Mouse (Mus musculus): Measurements from ENCODE around the gene Socs1.

Socs1 gene

GRCm38 (mm10) chr16:10785371-10786231 is at the start of gene Socs1:
TSS of gene Socs1 (minus strand) at chr16:10785536.
- TF ChIP-seq NANOG (IDR thresholded peaks at IDR 0.05; ENCODE audit: borderline replicate concordance, low read length) = no peak
- TF ChIP-seq POU5F1 (IDR thresholded peaks at IDR 0.05; ENCODE audit: borderline replicate concordance, low read length) = no peak
- TF ChIP-seq CTCF (conservative IDR thresholded peaks at IDR 0.05; ENCODE audit: low read length) = no peak
- Histone ChIP-seq H3K4me1 (replicated peaks; ENCODE audit: low read depth, low read length) (peaks cover 60% of the 10 kb centered on the region), H3K9me3 (ENCODE audit: low read length) (no peaks in the 10 kb centered on the region), H3K36me3 (ENCODE audit: insufficient read depth, low read length) (peaks cover 3% of the 10 kb centered on the region; the same call in 1 of the 2 replicates), H3K4me3 (replicated peaks; ENCODE audit: low read length) (peak within 1 kb of the TSS; percentile 86), H3K27me3 (ENCODE audit: insufficient read depth, low read length) (peaks cover 60% of the 10 kb centered on the region)

GRCm38 (mm10) chr16:10834542-10834910 is 49.2 kb upstream of the Socs1 start:
- H3K27me3 ChIP-seq (ENCODE audit: insufficient read depth, low read length) = 0 out of 2 replicates have a peak, but pooled peaks cover 2% of the 10 kb centered on the region
- H3K9me3 ChIP-seq (ENCODE audit: low read length) = no peaks in the 10 kb centered on the region
- H3K4me3 ChIP-seq (replicated peaks; ENCODE audit: low read length) = peak overlapping the region; percentile 88
- H3K4me1 ChIP-seq (replicated peaks; ENCODE audit: low read depth, low read length) = peaks cover 47% of the 10 kb centered on the region
- TF ChIP-seq CTCF (conservative IDR thresholded peaks at IDR 0.05; ENCODE audit: low read length) = no peak
- no peak for TF ChIP-seq NANOG (IDR thresholded peaks at IDR 0.05; ENCODE audit: borderline replicate concordance, low read length)
- no peak for TF ChIP-seq POU5F1 (IDR thresholded peaks at IDR 0.05; ENCODE audit: borderline replicate concordance, low read length)
- peaks cover 24% of the 10 kb centered on the region for H3K36me3 ChIP-seq (ENCODE audit: insufficient read depth, low read length)

- peaks cover 2% of the 10 kb centered on the region for H3K9me3 ChIP-seq (ENCODE audit: low read length)
- no peaks in the 10 kb centered on the region for H3K36me3 ChIP-seq (ENCODE audit: insufficient read depth, low read length)
Observed at GRCm38 (mm10) chr16:10828461-10828805, 43.1 kb upstream of the Socs1 start.

GRCm38 (mm10) chr16:10827766-10828460 is 42.6 kb upstream of the Socs1 start:
- peaks cover 11% of the 10 kb centered on the region; the same call in 1 of the 2 replicates for H3K27me3 ChIP-seq (ENCODE audit: insufficient read depth, low read length)
- peaks cover 5% of the 10 kb centered on the region for H3K9me3 ChIP-seq (ENCODE audit: low read length)
- no peaks in the 10 kb centered on the region for H3K36me3 ChIP-seq (ENCODE audit: insufficient read depth, low read length)
- H3K4me1 ChIP-seq (replicated peaks; ENCODE audit: low read depth, low read length) = peaks cover 8% of the 10 kb centered on the region
- no peak for TF ChIP-seq CTCF (conservative IDR thresholded peaks at IDR 0.05; ENCODE audit: low read length)
- no peak overlapping the region for H3K4me3 ChIP-seq (replicated peaks; ENCODE audit: low read length)

More at GRCm38 (mm10) chr16:10828461-10828805, 43.1 kb upstream of the Socs1 start:
- H3K4me3 ChIP-seq (replicated peaks; ENCODE audit: low read length) = no peak overlapping the region
- H3K27me3 ChIP-seq (ENCODE audit: insufficient read depth, low read length) = peaks cover 11% of the 10 kb centered on the region; the same call in 1 of the 2 replicates
- H3K4me1 ChIP-seq (replicated peaks; ENCODE audit: low read depth, low read length) = peaks cover 12% of the 10 kb centered on the region
- TF ChIP-seq NANOG (IDR thresholded peaks at IDR 0.05; ENCODE audit: borderline replicate concordance, low read length) (no peak), CTCF (conservative IDR thresholded peaks at IDR 0.05; ENCODE audit: low read length) (no peak), POU5F1 (IDR thresholded peaks at IDR 0.05; ENCODE audit: borderline replicate concordance, low read length) (no peak)

GRCm38 (mm10) chr16:10827269-10827668 is 41.9 kb upstream of the Socs1 start:
- Histone ChIP-seq H3K4me1 (replicated peaks; ENCODE audit: low read depth, low read length) (peaks cover 2% of the 10 kb centered on the region; the same call in 1 of the 2 replicates), H3K36me3 (ENCODE audit: insufficient read depth, low read length) (no peaks in the 10 kb centered on the region), H3K27me3 (ENCODE audit: insufficient read depth, low read length) (peaks cover 11% of the 10 kb centered on the region; the same call in 1 of the 2 replicates), H3K9me3 (ENCODE audit: low read length) (peaks cover 5% of the 10 kb centered on the region), H3K4me3 (replicated peaks; ENCODE audit: low read length) (no peak overlapping the region)
- TF ChIP-seq NANOG (IDR thresholded peaks at IDR 0.05; ENCODE audit: borderline replicate concordance, low read length) (no peak), POU5F1 (IDR thresholded peaks at IDR 0.05; ENCODE audit: borderline replicate concordance, low read length) (no peak), CTCF (conservative IDR thresholded peaks at IDR 0.05; ENCODE audit: low read length) (no peak)

GRCm38 (mm10) chr16:10825840-10826239 is 40.5 kb upstream of the Socs1 start:
- Histone ChIP-seq H3K27me3 (ENCODE audit: insufficient read depth, low read length) (peaks cover 12% of the 10 kb centered on the region; the same call in 1 of the 2 replicates), H3K36me3 (ENCODE audit: insufficient read depth, low read length) (no peaks in the 10 kb centered on the region), H3K9me3 (ENCODE audit: low read length) (peaks cover 5% of the 10 kb centered on the region), H3K4me3 (replicated peaks; ENCODE audit: low read length) (no peak overlapping the region), H3K4me1 (replicated peaks; ENCODE audit: low read depth, low read length) (no peaks in the 10 kb centered on the region)
- TF ChIP-seq POU5F1 (IDR thresholded peaks at IDR 0.05; ENCODE audit: borderline replicate concordance, low read length) = no peak
- TF ChIP-seq NANOG (IDR thresholded peaks at IDR 0.05; ENCODE audit: borderline replicate concordance, low read length) = no peak
- no peak for TF ChIP-seq CTCF (conservative IDR thresholded peaks at IDR 0.05; ENCODE audit: low read length)

- peaks cover 16% of the 10 kb centered on the region; the same call in 1 of the 2 replicates for H3K27me3 ChIP-seq (ENCODE audit: insufficient read depth, low read length)
- H3K36me3 ChIP-seq (ENCODE audit: insufficient read depth, low read length) = no peaks in the 10 kb centered on the region
- no peak overlapping the region for H3K4me3 ChIP-seq (replicated peaks; ENCODE audit: low read length)
- peaks cover 5% of the 10 kb centered on the region for H3K9me3 ChIP-seq (ENCODE audit: low read length)
- TF ChIP-seq NANOG (IDR thresholded peaks at IDR 0.05; ENCODE audit: borderline replicate concordance, low read length) = no peak
- no peak for TF ChIP-seq CTCF (conservative IDR thresholded peaks at IDR 0.05; ENCODE audit: low read length)
- TF ChIP-seq POU5F1 (IDR thresholded peaks at IDR 0.05; ENCODE audit: borderline replicate concordance, low read length) = no peak
- H3K4me1 ChIP-seq (replicated peaks; ENCODE audit: low read depth, low read length) = no peaks in the 10 kb centered on the region
Observed at GRCm38 (mm10) chr16:10824536-10824935, 39.2 kb upstream of the Socs1 start.

- H3K36me3 ChIP-seq (ENCODE audit: insufficient read depth, low read length) = no peaks in the 10 kb centered on the region
- TF ChIP-seq CTCF (conservative IDR thresholded peaks at IDR 0.05; ENCODE audit: low read length) (no peak), NANOG (IDR thresholded peaks at IDR 0.05; ENCODE audit: borderline replicate concordance, low read length) (no peak), POU5F1 (IDR thresholded peaks at IDR 0.05; ENCODE audit: borderline replicate concordance, low read length) (no peak)
- peaks cover 5% of the 10 kb centered on the region for H3K9me3 ChIP-seq (ENCODE audit: low read length)
- H3K27me3 ChIP-seq (ENCODE audit: insufficient read depth, low read length) = peaks cover 20% of the 10 kb centered on the region
- peaks cover 8% of the 10 kb centered on the region; the same call in 1 of the 2 replicates for H3K4me1 ChIP-seq (replicated peaks; ENCODE audit: low read depth, low read length)
- no peak overlapping the region for H3K4me3 ChIP-seq (replicated peaks; ENCODE audit: low read length)
Observed at GRCm38 (mm10) chr16:10821387-10821786, 36.1 kb upstream of the Socs1 start.

All from E14TG2a.4 (cell line).